Mouse (Mus musculus) CH12.LX (cell line): ENCODE measurements around the gene Slc28a1. TPM values are rescaled to one million over a fixed set of nuclear protein-coding genes. Genes with fewer than 3 reads are reported as not detected.
A peak's percentile ranks its signal among the peaks of the same experiment; 100 is the strongest.
"Not testable (repeated sequence)": the region's sequence is repeated elsewhere in the genome, so short reads cannot be mapped to it uniquely, and the experiment has no call there.

ENCODE experiments used
- DNase-seq: peaks from one replicate; pipeline ENCODE4 v3.0.0-alpha.2; 2013; ENCODE audit errors: extremely low read depth
- H3K27ac ChIP-seq: 2 replicates; pipeline ENCODE4 v1.5.1; 2012; ENCODE audit warnings: low read depth, mild to moderate bottlenecking, control low read depth, moderate library complexity; ENCODE audit not compliant: insufficient read depth
- H3K27me3 ChIP-seq: replicated peaks from 2 replicates; pipeline ENCODE3; 2012; ENCODE audit warnings: inconsistent platforms
- H3K36me3 ChIP-seq, 2 experiments: replicated peaks in 1 of 2; 2 replicates each; pipeline versions ENCODE3 to v1.6.1; 2012; ENCODE audit warnings: inconsistent platforms in 1 of 2, low read length in 1 of 2, mild to moderate bottlenecking in 1 of 2, mixed read lengths in 1 of 2, moderate library complexity in 1 of 2; ENCODE audit not compliant: control insufficient read depth in 1 of 2, insufficient read depth in 1 of 2
- H3K4me1 ChIP-seq, 2 experiments: 2 replicates each; pipeline ENCODE4 v1.6.1; 2012; ENCODE audit warnings: inconsistent platforms in 1 of 2, moderate library complexity in 1 of 2; ENCODE audit not compliant: insufficient read depth in 2 of 2, control insufficient read depth in 1 of 2
- H3K4me2 ChIP-seq: 2 replicates; pipeline ENCODE4 v1.6.1; 2012; ENCODE audit warnings: low read depth, mild to moderate bottlenecking, control low read depth; ENCODE audit not compliant: poor library complexity, insufficient read depth, severe bottlenecking
- H3K4me3 ChIP-seq, 3 experiments: fragments of 150-350 bp in 1 of 3; sonication (generic) in 1 of 3; replicated peaks in 1 of 3; 2 replicates each; pipeline versions ENCODE3 to v1.5.1; 2011 to 2012; ENCODE audit warnings: low read depth in 2 of 3, low read length in 2 of 3, mild to moderate bottlenecking in 2 of 3, moderate library complexity in 2 of 3, control low read depth in 1 of 3, improper control_type of control experiment in 1 of 3, inconsistent platforms in 1 of 3, mixed read lengths in 1 of 3; ENCODE audit not compliant: poor library complexity in 1 of 3
- H3K79me2 ChIP-seq: replicated peaks from 2 replicates; pipeline ENCODE4 v1.6.1; 2012; ENCODE audit warnings: mild to moderate bottlenecking, moderate library complexity; ENCODE audit not compliant: control insufficient read depth, poor library complexity, insufficient read depth, severe bottlenecking; ENCODE audit errors: extremely low read depth
- H3K9ac ChIP-seq: 2 replicates; pipeline ENCODE4 v1.6.1; 2012; ENCODE audit warnings: low read depth, mild to moderate bottlenecking, control low read depth, moderate library complexity; ENCODE audit not compliant: insufficient read depth
- H3K9me3 ChIP-seq: replicated peaks from 2 replicates; pipeline ENCODE3; 2012; ENCODE audit warnings: low read length, inconsistent platforms, mixed read lengths
- CHD1 ChIP-seq: IDR thresholded peaks from 2 replicates; pipeline ENCODE4 v1.6.1; 2012; ENCODE audit warnings: low read depth, low read length, improper control_type of control experiment, inconsistent platforms
- CHD2 ChIP-seq: IDR thresholded peaks from 2 replicates; pipeline ENCODE4 v1.6.1; 2011; ENCODE audit warnings: low read length, improper control_type of control experiment
- CTCF ChIP-seq, 2 experiments: IDR thresholded peaks in 1 of 2; conservative IDR thresholded peaks in 1 of 2; 2 replicates each; pipeline ENCODE4 v1.5.1; 2011 to 2012; ENCODE audit warnings: low read depth in 2 of 2, low read length in 2 of 2, improper control_type of control experiment in 1 of 2, inconsistent platforms in 1 of 2, mild to moderate bottlenecking in 1 of 2, moderate library complexity in 1 of 2
- E2F4 ChIP-seq: IDR thresholded peaks from 2 replicates; pipeline ENCODE4 v1.6.1; 2011; ENCODE audit warnings: low read depth, low read length, improper control_type of control experiment; ENCODE audit not compliant: insufficient replicate concordance
- ELF1 ChIP-seq: IDR thresholded peaks from 2 replicates; pipeline ENCODE4 v1.6.1; 2014; ENCODE audit warnings: low read depth, mild to moderate bottlenecking, inconsistent platforms, low read length, improper control_type of control experiment
- ETS1 ChIP-seq: conservative IDR thresholded peaks from 2 replicates; pipeline ENCODE4 v1.6.1; 2012; ENCODE audit warnings: low read depth, mild to moderate bottlenecking, inconsistent platforms, low read length, improper control_type of control experiment, moderate library complexity
- IRF4 ChIP-seq: IDR thresholded peaks from 2 replicates; pipeline ENCODE4 v1.6.1; 2014; ENCODE audit warnings: low read depth, mild to moderate bottlenecking, inconsistent platforms, low read length, improper control_type of control experiment
- JUND ChIP-seq: conservative IDR thresholded peaks from 2 replicates; pipeline ENCODE4 v1.6.1; 2011; ENCODE audit warnings: low read depth, low read length, improper control_type of control experiment
- KAT2A ChIP-seq: IDR thresholded peaks from 2 replicates; pipeline ENCODE4 v1.6.1; 2012; ENCODE audit warnings: low read length, improper control_type of control experiment, inconsistent platforms; ENCODE audit not compliant: insufficient replicate concordance
- MAFK ChIP-seq: IDR thresholded peaks from 2 replicates; pipeline ENCODE4 v1.6.1; 2011; ENCODE audit warnings: low read length, improper control_type of control experiment; ENCODE audit not compliant: insufficient replicate concordance
- MAX ChIP-seq: IDR thresholded peaks from 2 replicates; pipeline ENCODE4 v1.6.1; 2011; ENCODE audit warnings: low read length, improper control_type of control experiment
- MXI1 ChIP-seq: IDR thresholded peaks from 2 replicates; pipeline ENCODE4 v1.6.1; 2011; ENCODE audit warnings: mild to moderate bottlenecking, low read depth, low read length, improper control_type of control experiment
- MYC ChIP-seq: IDR thresholded peaks from 2 replicates; pipeline ENCODE4 v1.6.1; 2011; ENCODE audit warnings: low read depth, mild to moderate bottlenecking, improper control_type of control experiment, low read length
- NRF1 ChIP-seq: IDR thresholded peaks from 2 replicates; pipeline ENCODE4 v1.6.1; 2014; ENCODE audit warnings: low read depth, mild to moderate bottlenecking, inconsistent platforms, low read length, improper control_type of control experiment, moderate library complexity
- PAX5 ChIP-seq: IDR thresholded peaks from 2 replicates; pipeline ENCODE4 v1.6.1; 2012; ENCODE audit warnings: low read length, inconsistent platforms, mixed read lengths
- POLR2A ChIP-seq: IDR thresholded peaks from 2 replicates; pipeline ENCODE4 v1.6.1; 2011; ENCODE audit warnings: low read depth, mild to moderate bottlenecking, improper control_type of control experiment, low read length
- POLR2AphosphoS2 ChIP-seq: IDR thresholded peaks from 2 replicates; pipeline ENCODE4 v1.6.1; 2011; ENCODE audit warnings: low read depth, low read length, improper control_type of control experiment
- RAD21 ChIP-seq: IDR thresholded peaks from 2 replicates; pipeline ENCODE4 v1.6.1; 2011; ENCODE audit warnings: low read depth, mild to moderate bottlenecking, low read length, improper control_type of control experiment, moderate library complexity
- RCOR1 ChIP-seq: conservative IDR thresholded peaks from 2 replicates; pipeline ENCODE4 v1.6.1; 2012; ENCODE audit warnings: low read depth, mild to moderate bottlenecking, inconsistent platforms, low read length, improper control_type of control experiment
- SIN3A ChIP-seq: IDR thresholded peaks from 2 replicates; pipeline ENCODE4 v1.6.1; 2012; ENCODE audit warnings: low read length, improper control_type of control experiment, inconsistent platforms
- SMC3 ChIP-seq: IDR thresholded peaks from 2 replicates; pipeline ENCODE4 v1.6.1; 2011; ENCODE audit warnings: low read depth, low read length, improper control_type of control experiment
- USF2 ChIP-seq: conservative IDR thresholded peaks from 2 replicates; pipeline ENCODE4 v1.6.1; 2011; ENCODE audit warnings: low read depth, low read length, improper control_type of control experiment
- ZC3H11A ChIP-seq: IDR thresholded peaks from 2 replicates; pipeline ENCODE4 v1.6.1; 2012; ENCODE audit warnings: low read depth, mild to moderate bottlenecking, inconsistent platforms, low read length, improper control_type of control experiment
- ZKSCAN1 ChIP-seq: IDR thresholded peaks from 2 replicates; pipeline ENCODE4 v1.6.1; 2012; ENCODE audit warnings: low read depth, inconsistent platforms, low read length, improper control_type of control experiment, borderline replicate concordance
- dilution Hi-C: fragments of 300-500 bp; cut with MboI; formaldehyde crosslinking; loops from 2 replicates; pipeline ENCODE4 v1.14.3; 2020; ENCODE audit warnings: low sequenced_read_pairs; ENCODE audit not compliant: extremely low pct_unique_long_range_greater_than_20kb, extremely low pct_ligation_motif_present
- in situ Hi-C: fragments of 300-500 bp; cut with MboI; formaldehyde crosslinking; loops from 3 replicates; pipeline ENCODE4 v1.14.3; 2019; ENCODE audit warnings: low sequenced_read_pairs, low pct_ligation_motif_present, low pct_unique_long_range_greater_than_20kb, mixed read lengths
- polyA plus RNA-seq: library from polyadenylated mRNA; unstranded; fragments of >175 nt; gene quantifications from 2 replicates; pipeline ENCODE4 v1.2.1, GENCODE M21; 2012; ENCODE audit warnings: low read depth; ENCODE audit not compliant: insufficient read length
- total RNA-seq, 2 experiments: library from RNA; depleted of rRNA; stranded (reverse); fragments of 300-350 nt in 1 of 2; fragments of >200 nt in 1 of 2; gene quantifications; 2 replicates each; pipeline ENCODE4 v1.2.3; 2012 to 2014

Slc28a1 gene
- total and polyA plus RNA-seq, 3 experiments: 0.04 to 0.13 TPM; not detected in 1

- dilution Hi-C loops (no loop called here), in situ Hi-C loops (no loop called here)
- Histone ChIP-seq H3K4me1 (peaks cover 0 to 7% of the 10 kb centered on the region in 2 experiments; a peak in 2 of 4 replicates), H3K79me2 (no peaks in the 10 kb centered on the region), H3K9me3 (peaks cover 6% of the 10 kb centered on the region), H3K27ac (no peak overlapping the region), H3K9ac (no peak overlapping the region), H3K27me3 (no peaks in the 10 kb centered on the region), H3K36me3 (no peaks in the 10 kb centered on the region), H3K4me3 (no peak overlapping the region), H3K4me2 (no peak overlapping the region)
- no peak for DNase-seq
- TF ChIP-seq CHD1: no peak
- TF ChIP-seq MAX: no peak
- TF ChIP-seq NRF1: no peak
- TF ChIP-seq SIN3A: no peak
- no peak for TF ChIP-seq POLR2AphosphoS2
- no peak for TF ChIP-seq PAX5
- TF ChIP-seq ELF1: no peak
- TF ChIP-seq JUND: no peak
- no peak for TF ChIP-seq ZC3H11A
- TF ChIP-seq MAFK: no peak
- TF ChIP-seq ETS1: no peak
- no peak for TF ChIP-seq E2F4
- TF ChIP-seq CHD2: no peak
- no peak for TF ChIP-seq MYC
- TF ChIP-seq RAD21: no peak
- no peak for TF ChIP-seq ZKSCAN1
- no peak for TF ChIP-seq MXI1
- TF ChIP-seq USF2: no peak
- TF ChIP-seq SMC3: no peak
Observed at GRCm38 (mm10) chr7:81184136-81184535, 69.5 kb downstream of the Slc28a1 start.

GRCm38 (mm10) chr7:81184651-81185050, 70.1 kb downstream of the Slc28a1 start:
- in situ Hi-C loops: no loop called here
- peaks cover 6% of the 10 kb centered on the region for H3K9me3 ChIP-seq
- no peaks in the 10 kb centered on the region for H3K36me3 ChIP-seq
- H3K27me3 ChIP-seq: no peaks in the 10 kb centered on the region
- H3K27ac ChIP-seq: no peak overlapping the region
- no peak overlapping the region for H3K9ac ChIP-seq
- no peak overlapping the region for H3K4me3 ChIP-seq
- H3K4me1 ChIP-seq: peaks cover under 1 to 7% of the 10 kb centered on the region in 2 experiments; a peak in 3 of 4 replicates
- TF ChIP-seq RAD21 (no peak; the same call in none of the 2 replicates), POLR2A (no peak), MYC (no peak), KAT2A (no peak), SMC3 (0 out of 2 replicates have a peak, but pooled peaks have one; percentile 13), ETS1 (no peak), PAX5 (no peak), CTCF (conservative IDR thresholded peaks at IDR 0.05 in 1 of 2, IDR thresholded peaks at IDR 0.05 in 1 of 2; ENCODE audit: low read depth in 2 of 2, low read length in 2 of 2) (peak in 1 of 2 experiments; percentile 21; a peak in 2 of 4 replicates), RCOR1 (no peak), ZC3H11A (no peak), IRF4 (no peak)
- TF ChIP-seq, all 38 proteins: peak for 2
- no peak for DNase-seq
- Histone ChIP-seq H3K4me2 (no peak overlapping the region), H3K79me2 (no peaks in the 10 kb centered on the region)
- dilution Hi-C loops: no loop called here

GRCm38 (mm10) chr7:81186036-81186435, 71.4 kb downstream of the Slc28a1 start:
- H3K9me3 ChIP-seq, H3K4me3 ChIP-seq, H3K27ac ChIP-seq, H3K27me3 ChIP-seq, H3K9ac ChIP-seq, H3K79me2 ChIP-seq, H3K4me2 ChIP-seq, DNase-seq, dilution Hi-C loops, in situ Hi-C loops, H3K36me3 ChIP-seq: not testable (repeated sequence)
- peaks cover 6 to 17% of the 10 kb centered on the region in 2 experiments; a peak in 3 of 4 replicates for H3K4me1 ChIP-seq
